Mouse (Mus musculus): Measurements from ENCODE around the gene Srsy. TPM values are rescaled to one million over a fixed set of nuclear protein-coding genes. Genes with fewer than 3 reads are reported as not detected.
"Not testable (repeated sequence)": the region's sequence is repeated elsewhere in the genome, so short reads cannot be mapped to it uniquely, and the experiment has no call there.

Gene Srsy
- polyA plus RNA-seq (2014; fragmentation: Nextera tagmentation; extraction: Ambion mirVana) = not detected in 2 replicates

DNA sequence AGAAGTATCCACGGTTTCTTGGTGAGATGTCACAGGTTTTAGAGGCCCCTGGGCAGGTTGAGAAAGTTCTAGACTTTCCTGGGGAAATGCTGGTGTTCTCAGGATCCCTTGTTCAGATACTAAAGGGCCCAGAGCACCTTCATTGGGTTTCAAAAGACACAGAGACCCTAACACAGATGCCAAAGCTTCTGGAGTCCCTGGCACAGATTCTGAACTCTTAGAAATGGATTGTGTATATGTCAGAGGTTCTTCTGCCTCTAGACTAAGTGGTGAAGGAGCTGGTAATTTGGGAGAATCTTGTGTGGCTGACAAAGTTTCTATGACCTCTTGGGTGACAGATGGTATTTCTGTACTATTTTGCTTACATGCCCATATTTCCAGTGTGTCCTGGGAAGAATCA lies at the start of gene Srsy:
Srsy (minus strand) TSS at position 101 of the 400 bp plus-strand sequence.
- H3K9me3 ChIP-seq (ENCODE audit: control insufficient read depth, low read length); H3K4me1 ChIP-seq (ENCODE audit: control insufficient read depth, insufficient read depth, low read length); H3K9ac ChIP-seq (ENCODE audit: low read depth, low read length); H3K4me3 ChIP-seq (ENCODE audit: low read length); H3K36me3 ChIP-seq (ENCODE audit: control insufficient read depth, insufficient read depth, low read length); H3K27me3 ChIP-seq (ENCODE audit: control insufficient read depth, insufficient read depth, low read length); H3K27ac ChIP-seq (ENCODE audit: low read depth, low read length); H3K4me2 ChIP-seq (replicated peaks; ENCODE audit: low read depth, low read length); ATAC-seq (ENCODE audit: low FRiP score, low TSS enrichment): not testable (repeated sequence)
- WGBS = no CpG with 5 or more reads among the region's 1 CpGs

Other genes with a start within 250 kb of the Srsy start
- not detected in 2 replicates for gene Gm21904, start 91.1 kb downstream of the Srsy start, polyA plus RNA-seq (2014; fragmentation: Nextera tagmentation; extraction: Ambion mirVana)
- not detected in 2 replicates for gene Gm20772, start 62.6 kb downstream of the Srsy start, polyA plus RNA-seq (2014; fragmentation: Nextera tagmentation; extraction: Ambion mirVana)
- gene Gm20831, start 62.6 kb downstream of the Srsy start, polyA plus RNA-seq (2014; fragmentation: Nextera tagmentation; extraction: Ambion mirVana) = not detected in 2 replicates
- gene Gm21764, start 124.5 kb upstream of the Srsy start, polyA plus RNA-seq (2014; fragmentation: Nextera tagmentation; extraction: Ambion mirVana) = not detected in 2 replicates
- gene Ssty1, start 151.8 kb upstream of the Srsy start, polyA plus RNA-seq (2014; fragmentation: Nextera tagmentation; extraction: Ambion mirVana) = not detected in 2 replicates

All from kidney, embryonic 14.5 days (tissue).